Mouse (Mus musculus): ENCODE data around the gene Bglap.
"Not testable (repeated sequence)": the region's sequence is repeated elsewhere in the genome, so short reads cannot be mapped to it uniquely, and the experiment has no call there.

DNA sequence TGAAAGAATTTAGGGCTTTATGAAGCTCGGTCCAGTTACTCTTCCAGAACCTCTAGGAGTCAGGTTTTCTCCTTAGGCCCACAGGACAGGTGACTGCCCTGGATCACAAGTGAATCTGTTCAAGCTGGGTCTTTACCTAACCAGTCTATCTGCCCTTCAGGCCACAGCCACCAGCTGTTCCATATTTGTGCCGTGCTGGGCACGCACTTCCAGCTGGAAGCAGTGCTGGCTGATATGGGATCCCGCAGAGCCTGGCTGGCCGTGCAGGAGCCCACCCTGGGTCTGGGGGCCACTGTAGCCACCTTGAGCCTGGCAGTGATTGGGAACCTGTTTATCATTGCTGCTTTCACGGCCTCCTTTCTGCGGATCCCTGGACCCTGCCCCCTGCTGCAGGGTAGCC, 7.6 kb downstream of the Bglap start:
- not testable (repeated sequence) for TF ChIP-seq CTCF (IDR thresholded peaks at IDR 0.05; ENCODE audit: control insufficient read depth, insufficient read depth, insufficient read length); MYOD1 (IDR thresholded peaks at IDR 0.05; ENCODE audit: control insufficient read depth, insufficient read length, low read depth)

Data from C2C12 (cell line).